8 mouse cellular contexts compared by ENCODE assay signal in genomic region chr6:137541216-137542176, GRCm38 (mm10).
A peak's percentile ranks its signal among the peaks of the same experiment; 100 is the strongest.
DNase-seq lines count a peak whose midpoint lies in the region; ATAC-seq and TF ChIP-seq lines count a peak whose summit lies in the region.
"Had no signal": no experiment of that assay in that cellular context is flagged by ENCODE, and none has a peak within 500 bp of the region (broad histone marks: within the 10 kb centered on the region; RNA-seq: fewer than 3 reads in every experiment).

No protein-coding gene starts in this region.

- no peak for TF ChIP-seq EP300 in lung, postnatal 0 days (IDR thresholded peaks at IDR 0.05)

- 51% methylated on average over 17 of the region's 17 CpGs for WGBS in forebrain, embryonic 14.5 days
- WGBS in lung, postnatal 0 days, result 39% methylated on average over 17 of the region's 17 CpGs

- no peak overlapping the region for H3K4me2 ChIP-seq in forebrain, embryonic 14.5 days (ENCODE audit: low read length)
- peak overlapping the region; percentile 18; the same call in 1 of the 2 replicates for H3K4me2 ChIP-seq in lung, postnatal 0 days (replicated peaks; ENCODE audit: low read depth, low read length)

- H3K27me3 ChIP-seq in forebrain, embryonic 14.5 days (replicated peaks; ENCODE audit: control insufficient read depth, insufficient read depth, low read length), result no peaks in the 10 kb centered on the region
- no peaks in the 10 kb centered on the region for H3K27me3 ChIP-seq in lung, postnatal 0 days (replicated peaks; ENCODE audit: insufficient read depth, low read length)

- H3K36me3 ChIP-seq in forebrain, embryonic 14.5 days (ENCODE audit: control insufficient read depth, insufficient read depth, low read length), result no peaks in the 10 kb centered on the region
- H3K36me3 ChIP-seq in lung, postnatal 0 days (ENCODE audit: insufficient read depth, low read length), result no peaks in the 10 kb centered on the region

- H3K9me3 ChIP-seq in forebrain, embryonic 14.5 days (replicated peaks; ENCODE audit: control insufficient read depth, low read length), result no peaks in the 10 kb centered on the region
- no peaks in the 10 kb centered on the region for H3K9me3 ChIP-seq in lung, postnatal 0 days (ENCODE audit: low read length)
- H3K9me3 ChIP-seq: megakaryocyte, embryonic 14.5 days had no signal

- H3K9ac ChIP-seq in forebrain, embryonic 14.5 days (ENCODE audit: low read length), result no peak overlapping the region
- no peak overlapping the region for H3K9ac ChIP-seq in lung, postnatal 0 days (replicated peaks; ENCODE audit: low read depth)

- H3K4me1 ChIP-seq in forebrain, embryonic 14.5 days (ENCODE audit: control insufficient read depth, insufficient read depth, low read length), result peaks cover 12% of the 10 kb centered on the region
- peaks cover 6% of the 10 kb centered on the region; the same call in 1 of the 2 replicates for H3K4me1 ChIP-seq in lung, postnatal 0 days (ENCODE audit: insufficient read depth, low read depth, low read length)

- no peak for TF ChIP-seq CTCF in lung, postnatal 0 days (IDR thresholded peaks at IDR 0.05)

- no peak overlapping the region for H3K4me3 ChIP-seq in forebrain, embryonic 14.5 days (ENCODE audit: low read depth, low read length)
- no peak overlapping the region for H3K4me3 ChIP-seq in lung, postnatal 0 days (ENCODE audit: low read depth, low read length)
- H3K4me3 ChIP-seq: megakaryocyte, embryonic 14.5 days had no signal

- ATAC-seq in forebrain, embryonic 14.5 days, result 0 out of 2 replicates have a peak, but pooled peaks have one; percentile 27
- peak; percentile 52 for ATAC-seq in lung, postnatal 0 days

- peak; percentile 4 for DNase-seq in spleen, adult 12 weeks (ENCODE audit: low spot score)
- no peak for DNase-seq in spleen, adult 18-20 months
- no peak for DNase-seq in forebrain, embryonic 14.5 days (ENCODE audit: low spot score)
- DNase-seq in lung, postnatal 0 days (ENCODE audit: low spot score), result no peak
- DNase-seq in thymus, postnatal 4 days, result peak; percentile 36
- no peak for DNase-seq in layer of hippocampus, postnatal 14 days (ENCODE audit: low spot score in 2 of 2)
- no peak for DNase-seq in gastrocnemius, postnatal 10 days

- no peak overlapping the region for H3K27ac ChIP-seq in forebrain, embryonic 14.5 days (ENCODE audit: low read depth, low read length)
- peak overlapping the region; percentile 22 for H3K27ac ChIP-seq in lung, postnatal 0 days (ENCODE audit: low read length)

Comparison
In these comparisons a context has a peak if more than half of its experiments do, and no peak if none do; other contexts are left out.
1. DNase-seq: peak in spleen, adult 12 weeks (single experiment) and thymus, postnatal 4 days (single experiment); none in spleen, adult 18-20 months (0 of 2), forebrain, embryonic 14.5 days (single experiment), lung, postnatal 0 days (single experiment), layer of hippocampus, postnatal 14 days (0 of 2) and gastrocnemius, postnatal 10 days (single experiment).